ENCODE assay signal across 9 mouse cellular contexts in genomic region chr15:86932345-86933075, GRCm38 (mm10).
DNase-seq lines count a peak whose midpoint lies in the region; ATAC-seq lines count a peak whose summit lies in the region.
"Had no signal": no experiment of that assay in that cellular context is flagged by ENCODE, and none has a peak within 500 bp of the region (broad histone marks: within the 10 kb centered on the region; RNA-seq: fewer than 3 reads in every experiment).

No protein-coding gene starts in this region.

- H3K9me3 ChIP-seq in forebrain, embryonic 14.5 days (replicated peaks; ENCODE audit: control insufficient read depth, low read length) = no peaks in the 10 kb centered on the region
- H3K9me3 ChIP-seq in forebrain, embryonic 13.5 days (replicated peaks) = no peaks in the 10 kb centered on the region
- H3K9me3 ChIP-seq in liver, embryonic 11.5 days (ENCODE audit: control insufficient read depth, low read length) = no peaks in the 10 kb centered on the region
- no peaks in the 10 kb centered on the region for H3K9me3 ChIP-seq in liver, embryonic 12.5 days (replicated peaks)
- no peaks in the 10 kb centered on the region for H3K9me3 ChIP-seq in limb, embryonic 11.5 days (ENCODE audit: control insufficient read depth, low read length)

- no peaks in the 10 kb centered on the region for H3K27me3 ChIP-seq in forebrain, embryonic 14.5 days (replicated peaks; ENCODE audit: control insufficient read depth, insufficient read depth, low read length)
- 0 out of 2 replicates have a peak, but pooled peaks cover 3% of the 10 kb centered on the region for H3K27me3 ChIP-seq in forebrain, embryonic 13.5 days
- H3K27me3 ChIP-seq in liver, embryonic 11.5 days (replicated peaks; ENCODE audit: control insufficient read depth, insufficient read depth, low read length) = no peaks in the 10 kb centered on the region
- no peaks in the 10 kb centered on the region for H3K27me3 ChIP-seq in liver, embryonic 12.5 days (replicated peaks)
- H3K27me3 ChIP-seq in limb, embryonic 11.5 days (ENCODE audit: control insufficient read depth, insufficient read depth, low read length) = no peaks in the 10 kb centered on the region

- H3K27ac ChIP-seq in forebrain, embryonic 14.5 days (ENCODE audit: low read depth, low read length) = no peak overlapping the region
- no peak overlapping the region for H3K27ac ChIP-seq in forebrain, embryonic 13.5 days
- H3K27ac ChIP-seq in liver, embryonic 11.5 days (ENCODE audit: low read depth, low read length) = no peak overlapping the region
- no peak overlapping the region for H3K27ac ChIP-seq in liver, embryonic 12.5 days
- H3K27ac ChIP-seq in limb, embryonic 11.5 days (replicated peaks; ENCODE audit: low read depth, low read length) = no peak overlapping the region

- no peak overlapping the region for H3K4me2 ChIP-seq in forebrain, embryonic 14.5 days (ENCODE audit: low read length)
- H3K4me2 ChIP-seq in forebrain, embryonic 13.5 days = no peak overlapping the region
- H3K4me2 ChIP-seq in liver, embryonic 11.5 days = no peak overlapping the region
- no peak overlapping the region for H3K4me2 ChIP-seq in liver, embryonic 12.5 days
- no peak overlapping the region for H3K4me2 ChIP-seq in limb, embryonic 11.5 days (ENCODE audit: low read depth, severe bottlenecking)

- no peaks in the 10 kb centered on the region for H3K36me3 ChIP-seq in forebrain, embryonic 14.5 days (ENCODE audit: control insufficient read depth, insufficient read depth, low read length)
- H3K36me3 ChIP-seq in forebrain, embryonic 13.5 days (ENCODE audit: poor library complexity, severe bottlenecking) = no peaks in the 10 kb centered on the region
- no peaks in the 10 kb centered on the region for H3K36me3 ChIP-seq in liver, embryonic 11.5 days (ENCODE audit: control insufficient read depth, insufficient read depth, low read length)
- no peaks in the 10 kb centered on the region for H3K36me3 ChIP-seq in liver, embryonic 12.5 days
- H3K36me3 ChIP-seq in limb, embryonic 11.5 days (ENCODE audit: control insufficient read depth, insufficient read depth, low read length) = no peaks in the 10 kb centered on the region

- H3K9ac ChIP-seq in forebrain, embryonic 14.5 days (ENCODE audit: low read length) = no peak overlapping the region
- H3K9ac ChIP-seq in forebrain, embryonic 13.5 days = no peak overlapping the region
- H3K9ac ChIP-seq in liver, embryonic 11.5 days (ENCODE audit: low read depth, low read length) = no peak overlapping the region
- H3K9ac ChIP-seq in liver, embryonic 12.5 days = no peak overlapping the region
- H3K9ac ChIP-seq in limb, embryonic 11.5 days (ENCODE audit: low read length) = no peak overlapping the region

- no peaks in the 10 kb centered on the region for H3K4me1 ChIP-seq in forebrain, embryonic 14.5 days (ENCODE audit: control insufficient read depth, insufficient read depth, low read length)
- H3K4me1 ChIP-seq in forebrain, embryonic 13.5 days = no peaks in the 10 kb centered on the region
- H3K4me1 ChIP-seq in liver, embryonic 11.5 days (replicated peaks; ENCODE audit: control insufficient read depth, insufficient read depth, low read length) = no peaks in the 10 kb centered on the region
- H3K4me1 ChIP-seq in liver, embryonic 12.5 days = no peaks in the 10 kb centered on the region
- H3K4me1 ChIP-seq in limb, embryonic 11.5 days (ENCODE audit: control insufficient read depth, insufficient read depth, low read length) = no peaks in the 10 kb centered on the region

- 59% methylated on average over 15 of the region's 15 CpGs for WGBS in forebrain, embryonic 14.5 days
- 58% methylated on average over 15 of the region's 15 CpGs for WGBS in forebrain, embryonic 13.5 days
- WGBS in liver, embryonic 11.5 days = 55% methylated on average over 15 of the region's 15 CpGs
- 42% methylated on average over 15 of the region's 15 CpGs for WGBS in liver, embryonic 12.5 days (ENCODE audit: insufficient replicate concordance)
- 57% methylated on average over 15 of the region's 15 CpGs for WGBS in limb, embryonic 11.5 days

- ATAC-seq in forebrain, embryonic 14.5 days = no peak
- ATAC-seq in forebrain, embryonic 13.5 days = no peak
- ATAC-seq in liver, embryonic 11.5 days (replicated peaks; ENCODE audit: low FRiP score) = no peak
- no peak for ATAC-seq in liver, embryonic 12.5 days
- no peak for ATAC-seq in limb, embryonic 11.5 days (ENCODE audit: insufficient number of reproducible peaks, low FRiP score, low TSS enrichment, low read depth)
- ATAC-seq in activated CD4-positive, CD25-positive, alpha-beta regulatory T cell, adult 4 months = no peak

- DNase-seq in forebrain, embryonic 14.5 days (ENCODE audit: low spot score) = peak; percentile 36
- DNase-seq in liver, embryonic 11.5 days (ENCODE audit: low spot score) = peak; percentile 35
- peak; percentile 52 for DNase-seq in R1 (ENCODE audit: low read depth, low spot score)
- peak; percentile 81 for DNase-seq in limb, embryonic 11.5 days (ENCODE audit: low spot score)
- no peak for DNase-seq in urinary bladder, postnatal 10 days (ENCODE audit: low spot score)
- DNase-seq: left cerebral cortex, postnatal 4 days had no signal

- no peak overlapping the region for H3K4me3 ChIP-seq in forebrain, embryonic 14.5 days (ENCODE audit: low read depth, low read length)
- no peak overlapping the region for H3K4me3 ChIP-seq in forebrain, embryonic 13.5 days
- H3K4me3 ChIP-seq in liver, embryonic 11.5 days (ENCODE audit: low read depth, low read length) = no peak overlapping the region
- no peak overlapping the region for H3K4me3 ChIP-seq in liver, embryonic 12.5 days
- no peak overlapping the region for H3K4me3 ChIP-seq in limb, embryonic 11.5 days (ENCODE audit: low read depth, low read length)
